Mouse (Mus musculus) liver, adult (tissue): Measurements from ENCODE around the gene Nsg1.

Source experiments
- GATA4 ChIP-seq: IDR thresholded peaks from 2 replicates; pipeline ENCODE4 v1.6.1; 2014; ENCODE audit warnings: mild to moderate bottlenecking, low read length; ENCODE audit not compliant: insufficient replicate concordance

Nsg1 gene

DNA sequence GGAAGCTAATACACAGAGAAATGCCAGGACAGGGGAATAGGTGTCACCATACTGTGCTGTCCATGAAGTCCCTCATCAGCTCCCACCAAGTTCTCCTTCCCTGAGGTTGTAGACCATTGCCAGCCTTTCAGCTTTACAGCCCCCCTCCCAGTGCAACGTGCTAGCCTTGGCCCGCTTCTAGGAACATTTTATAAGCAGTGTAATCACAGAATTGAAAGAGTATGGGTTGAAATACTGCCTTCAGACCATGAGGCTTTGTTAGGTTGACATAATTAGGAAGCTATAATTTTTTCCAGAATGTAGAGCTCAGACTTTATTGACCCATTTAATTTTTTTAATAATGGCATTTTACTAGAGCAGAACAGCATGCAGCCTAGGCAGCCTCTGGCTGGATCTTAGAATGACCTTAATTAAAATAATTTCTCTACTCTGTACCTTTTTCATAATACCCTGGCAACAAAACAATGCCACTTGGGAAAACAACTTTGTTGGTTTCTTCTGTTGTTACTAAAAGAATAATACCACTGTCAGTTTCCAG is 60.5 kb downstream of the Nsg1 start:
- TF ChIP-seq GATA4: no peak

DNA sequence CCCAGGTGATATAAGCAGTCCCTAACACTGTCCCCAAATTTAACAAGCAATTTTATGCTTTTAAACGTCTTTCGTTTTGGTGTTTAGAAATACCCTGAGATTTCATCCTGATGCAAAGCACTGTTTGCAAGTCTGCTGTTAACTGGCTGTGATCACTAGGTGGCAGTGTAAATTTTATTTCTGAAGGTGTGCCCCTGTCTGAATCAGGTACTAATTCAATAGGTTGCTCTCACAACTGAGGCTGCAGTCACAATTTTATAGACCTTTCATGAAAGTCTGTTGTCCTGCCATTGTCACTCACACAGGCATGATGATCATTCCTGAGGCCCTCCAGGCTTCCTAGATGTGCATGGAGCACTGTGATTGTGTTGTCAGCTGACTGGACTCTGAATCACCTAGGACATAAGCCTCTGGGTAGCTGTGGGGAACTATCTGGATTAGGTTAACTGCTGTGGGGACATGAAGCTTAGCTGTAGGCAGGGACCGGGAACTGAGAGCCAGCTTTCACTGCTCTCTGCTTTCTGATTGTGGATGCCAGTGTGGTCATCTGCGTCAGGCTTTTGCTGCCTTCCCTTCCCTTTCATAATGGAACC is 62.1 kb downstream of the Nsg1 start:
- no peak for TF ChIP-seq GATA4

DNA sequence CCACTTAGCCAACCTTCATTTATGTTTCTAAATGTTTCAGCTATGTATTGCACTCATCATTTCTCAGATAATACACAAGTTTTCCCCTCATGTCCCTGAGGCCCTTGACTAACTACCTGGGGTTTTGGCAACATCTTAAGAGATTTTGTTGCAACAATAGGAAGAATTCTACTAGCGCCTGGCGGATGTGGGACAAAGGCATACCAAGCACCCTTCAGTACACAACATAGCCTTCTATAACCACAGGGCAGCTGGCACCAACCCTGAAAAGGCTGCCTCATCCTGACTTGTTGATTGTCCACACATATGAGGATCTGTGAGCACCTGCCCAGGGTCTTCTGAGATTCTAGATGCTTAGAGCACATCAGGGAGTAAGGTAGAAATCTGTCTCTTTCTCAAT is 65.4 kb downstream of the Nsg1 start:
- no peak for TF ChIP-seq GATA4

DNA sequence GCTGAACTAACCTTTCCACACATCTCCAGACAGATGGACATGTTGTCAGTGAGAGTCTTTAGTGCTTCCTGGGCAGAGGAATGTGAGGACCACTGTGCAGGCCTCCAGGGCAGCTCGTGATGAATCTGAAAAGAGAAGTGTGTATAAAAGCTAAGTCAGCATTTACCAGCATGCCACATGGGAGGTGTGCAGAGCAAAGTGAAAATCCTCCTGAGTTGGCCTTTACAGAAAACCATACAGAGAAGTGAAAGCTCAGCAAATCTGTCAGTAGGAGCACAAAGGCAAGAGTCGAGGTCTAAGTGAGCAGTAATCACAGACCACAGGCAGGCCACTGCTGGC is 67.8 kb downstream of the Nsg1 start:
- no peak for TF ChIP-seq GATA4

DNA sequence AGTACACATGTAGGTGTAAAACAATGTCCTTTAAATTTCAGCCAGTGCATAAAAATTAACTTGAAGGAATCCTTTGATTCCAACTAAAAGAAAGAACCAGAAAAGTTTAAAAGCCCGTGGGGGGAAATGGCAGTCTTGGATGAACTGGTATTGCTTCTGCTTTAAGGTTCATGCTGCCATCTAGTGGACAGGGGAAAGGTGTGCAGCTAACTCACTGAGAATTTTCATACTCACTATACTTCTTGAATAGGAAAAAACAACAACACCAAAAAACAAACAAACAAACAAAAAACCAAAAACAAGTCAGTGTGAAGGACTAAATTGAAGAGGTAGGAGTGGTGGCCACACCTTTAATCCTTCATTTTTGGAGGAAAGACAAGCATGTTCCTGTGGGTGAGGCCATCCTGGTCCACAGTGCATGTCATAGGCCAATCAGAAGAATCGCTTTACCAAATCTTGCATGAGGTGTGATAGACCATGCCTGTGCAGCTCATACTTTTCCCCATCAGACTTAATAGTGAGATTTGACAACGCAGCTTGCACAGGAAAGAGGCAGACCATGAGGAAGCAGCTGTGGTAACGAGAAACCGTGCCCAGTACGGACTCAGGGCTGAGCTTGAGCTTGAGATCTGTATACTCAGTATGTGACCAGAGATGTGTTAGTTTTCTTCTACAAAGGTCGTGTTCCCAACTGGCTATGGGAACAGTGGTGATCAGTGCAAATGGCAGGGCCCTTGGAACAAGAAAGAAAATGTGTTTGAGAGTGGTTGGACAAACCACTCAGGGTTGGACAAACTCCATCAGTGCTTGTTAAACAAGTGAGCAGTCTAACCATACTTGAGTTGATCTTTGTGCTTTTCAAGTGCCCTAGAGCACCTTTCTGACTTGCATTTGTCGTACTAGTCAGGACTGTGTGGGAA is 68.4 kb downstream of the Nsg1 start:
- no peak for TF ChIP-seq GATA4

DNA sequence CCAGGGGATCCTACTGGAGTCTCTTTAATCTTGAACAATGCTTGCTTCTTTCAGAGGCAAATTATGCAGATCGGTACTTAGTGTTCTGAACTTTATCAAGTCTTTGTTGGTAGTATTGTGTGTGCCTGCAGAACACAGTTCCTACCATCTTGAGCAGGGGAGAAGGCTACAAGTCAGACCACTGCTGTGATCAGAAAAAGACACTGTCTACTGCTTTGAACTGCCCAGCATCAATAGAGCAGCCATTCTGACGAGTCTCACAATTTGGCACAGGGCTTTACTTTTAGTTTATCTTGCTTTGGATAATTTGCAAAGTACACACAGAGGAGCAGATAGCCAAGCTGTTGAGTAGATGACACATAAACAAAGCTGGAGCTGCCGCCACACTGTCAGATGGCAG is 69.1 kb downstream of the Nsg1 start:
- TF ChIP-seq GATA4: no peak

DNA sequence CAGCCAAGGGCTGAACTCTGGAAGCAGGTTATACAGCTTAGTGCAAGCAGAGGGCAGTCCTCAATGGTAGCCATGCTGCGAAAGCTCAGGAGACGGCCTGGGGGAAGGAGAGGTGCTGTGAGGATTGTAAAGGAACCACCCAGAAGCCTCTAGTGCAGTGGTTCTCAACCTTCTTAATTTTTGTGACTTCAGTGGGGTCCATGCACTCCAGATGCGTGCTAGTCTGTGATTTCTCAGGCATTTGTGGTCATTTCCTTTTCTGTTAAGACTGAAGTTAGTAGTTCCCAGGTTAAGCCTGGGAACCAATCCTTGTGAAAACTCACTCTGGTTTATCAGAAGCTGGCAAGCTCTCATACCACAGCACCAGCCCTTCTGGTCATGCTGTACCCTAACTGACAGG is 69.6 kb downstream of the Nsg1 start:
- TF ChIP-seq GATA4: no peak
